Mouse (Mus musculus) left cerebral cortex, adult 6 months (tissue): ENCODE results near the gene Sephs1. TPM values are rescaled to one million over a fixed set of nuclear protein-coding genes. Genes with fewer than 3 reads are reported as not detected.

Source experiments
- long read RNA-seq, 2 experiments: library from polyadenylated mRNA; unstranded; transcript quantifications; one replicate each; pipeline ENCODE4 v2.0.0; 2019 to 2020
- polyA plus RNA-seq: library from polyadenylated mRNA; unstranded; fragments of <200 nt; fragmentation: Nextera tagmentation; gene quantifications from 2 replicates; pipeline ENCODE4 v1.2.3, GENCODE M21; 2021

Gene Sephs1
- polyA plus RNA-seq = 7.6 and 9.1 TPM in 2 replicates
- long read RNA-seq, experiment 1, full-length matches to known transcripts = 38 of 64 reads
- long read RNA-seq, experiment 1, partial matches to known transcripts = 17 of 64 reads
- long read RNA-seq, experiment 1, other reads (novel, unspliced or antisense) = 9 of 64 reads
- long read RNA-seq, experiment 2, full-length matches to known transcripts = 5 of 12 reads
- long read RNA-seq, experiment 2, partial matches to known transcripts = 0 of 12 reads
- long read RNA-seq, experiment 2, other reads (novel, unspliced or antisense) = 7 of 12 reads

DNA sequence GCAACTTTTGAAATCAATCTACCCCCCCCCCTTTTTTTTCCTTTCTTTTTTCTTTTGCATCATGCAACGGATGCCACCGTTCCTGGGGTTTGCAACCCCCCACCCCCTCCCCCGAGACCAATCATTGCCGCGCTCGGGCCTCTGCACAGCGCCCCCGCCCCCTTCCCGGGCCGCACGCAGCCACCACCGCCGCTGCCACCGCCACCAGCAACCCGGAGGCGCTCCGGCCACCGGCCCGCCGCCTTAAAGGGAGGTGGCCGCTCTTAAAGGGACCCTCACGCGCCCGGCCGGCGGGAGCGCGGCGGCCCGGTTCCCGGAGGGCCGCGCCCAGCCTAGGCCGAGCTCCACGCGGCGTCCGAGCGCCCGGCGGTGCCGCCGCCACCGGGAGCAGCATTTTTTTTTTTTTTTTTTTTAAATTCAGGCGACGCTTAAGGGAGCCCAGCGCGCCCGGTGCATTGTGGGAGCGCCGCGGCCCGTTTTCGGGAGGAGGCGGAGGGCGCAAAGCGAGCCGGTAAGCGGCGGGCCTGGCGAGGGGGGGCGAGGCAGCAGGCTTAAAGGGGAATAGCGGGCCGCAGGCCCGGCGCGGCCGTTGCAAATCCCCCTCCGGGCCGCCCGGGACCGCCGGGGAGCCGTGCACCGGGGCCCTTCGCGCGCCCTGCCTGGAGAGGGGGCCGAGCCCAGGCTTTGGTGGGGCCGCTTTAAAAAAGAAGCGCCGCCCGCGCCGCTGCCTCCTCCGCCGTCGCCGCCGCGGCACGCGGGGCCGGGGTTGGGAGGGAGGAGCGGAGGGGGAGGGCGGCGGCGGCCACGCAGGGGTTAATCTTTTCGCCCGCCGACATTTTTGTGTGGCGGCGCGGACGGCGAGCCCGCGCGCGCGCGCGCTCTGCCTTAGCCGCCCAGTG is at the start of gene Sephs1:
TSS of gene Sephs1 (plus strand) at position 215 of the 899 bp plus-strand sequence.

DNA sequence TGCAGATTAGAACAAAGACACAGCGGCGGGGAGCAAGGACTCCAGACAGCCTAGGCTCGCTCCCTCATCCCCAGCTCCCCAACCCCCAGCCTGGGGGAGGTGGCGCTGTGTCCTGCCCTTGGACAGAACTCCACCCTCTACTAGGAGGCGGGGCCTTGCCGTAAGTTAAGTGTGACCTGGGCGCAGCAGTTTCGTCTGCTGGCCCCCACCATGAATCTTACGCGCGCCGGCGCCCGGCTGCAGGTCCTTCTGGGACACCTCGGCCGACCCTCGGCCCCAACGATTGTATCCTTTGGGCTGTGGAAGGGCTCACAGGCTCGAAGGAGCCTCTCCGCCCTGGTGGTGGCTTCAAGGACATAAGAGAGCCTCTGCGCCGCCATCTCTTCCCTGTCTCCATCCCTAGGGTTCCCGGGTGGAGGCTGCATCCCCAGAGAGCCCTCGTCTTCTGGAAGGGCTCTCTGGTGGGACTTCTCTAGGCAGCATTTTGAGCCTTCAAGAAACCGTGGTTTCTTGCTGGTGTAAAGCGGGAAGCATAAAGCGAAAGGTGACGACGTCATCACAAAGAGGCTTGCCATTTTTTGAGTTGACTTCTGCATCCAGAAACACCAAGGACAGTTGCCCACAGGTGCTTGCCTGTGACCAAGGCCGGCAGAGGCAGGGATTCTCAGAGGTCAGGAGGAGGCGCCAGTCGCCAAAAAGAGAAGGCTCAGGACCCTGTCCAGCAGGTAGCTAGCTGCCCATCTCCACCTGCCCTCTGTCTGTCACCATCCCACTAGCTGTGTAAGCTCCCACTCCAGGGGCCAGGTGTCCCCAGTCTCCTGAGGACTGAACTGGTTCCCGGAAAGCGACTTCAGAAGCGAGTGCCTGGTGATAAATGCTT is 37.7 kb downstream of the Sephs1 start, which contains the start of gene Phyh:
TSS of gene Phyh (plus strand) at position 160 of the 880 bp plus-strand sequence.

Other genes starting within 250 kb of the Sephs1 start
- gene Prpf18, start 229.5 kb upstream of the Sephs1 start, polyA plus RNA-seq = 42.3 and 43.0 TPM in 2 replicates
- 0.65 and 1.7 TPM in 2 replicates for gene Bend7, start 163.7 kb upstream of the Sephs1 start, polyA plus RNA-seq
- 189 and 196 TPM in 2 replicates for gene Phyh, start 37.5 kb downstream of the Sephs1 start, polyA plus RNA-seq
- 1.9 and 3.8 TPM in 2 replicates for gene Ucma, start 94.6 kb downstream of the Sephs1 start, polyA plus RNA-seq
- 0.36 and 0.74 TPM in 2 replicates for gene Mcm10, start 131.2 kb downstream of the Sephs1 start, polyA plus RNA-seq
- gene Optn, start 182.5 kb downstream of the Sephs1 start, polyA plus RNA-seq = 7.6 and 10.4 TPM in 2 replicates